Mouse (Mus musculus) liver, embryonic 14.5 days (tissue): ENCODE measurements around the gene Ociad1.

Experiments used
- CTCF ChIP-seq: IDR thresholded peaks from 2 replicates; pipeline ENCODE4 v1.5.1; 2016; ENCODE audit warnings: antibody characterized with exemption, low read depth, control low read depth
- EP300 ChIP-seq: IDR thresholded peaks from 2 replicates; pipeline ENCODE4 v1.6.1; 2016; ENCODE audit warnings: antibody characterized with exemption, low read depth

DNA sequence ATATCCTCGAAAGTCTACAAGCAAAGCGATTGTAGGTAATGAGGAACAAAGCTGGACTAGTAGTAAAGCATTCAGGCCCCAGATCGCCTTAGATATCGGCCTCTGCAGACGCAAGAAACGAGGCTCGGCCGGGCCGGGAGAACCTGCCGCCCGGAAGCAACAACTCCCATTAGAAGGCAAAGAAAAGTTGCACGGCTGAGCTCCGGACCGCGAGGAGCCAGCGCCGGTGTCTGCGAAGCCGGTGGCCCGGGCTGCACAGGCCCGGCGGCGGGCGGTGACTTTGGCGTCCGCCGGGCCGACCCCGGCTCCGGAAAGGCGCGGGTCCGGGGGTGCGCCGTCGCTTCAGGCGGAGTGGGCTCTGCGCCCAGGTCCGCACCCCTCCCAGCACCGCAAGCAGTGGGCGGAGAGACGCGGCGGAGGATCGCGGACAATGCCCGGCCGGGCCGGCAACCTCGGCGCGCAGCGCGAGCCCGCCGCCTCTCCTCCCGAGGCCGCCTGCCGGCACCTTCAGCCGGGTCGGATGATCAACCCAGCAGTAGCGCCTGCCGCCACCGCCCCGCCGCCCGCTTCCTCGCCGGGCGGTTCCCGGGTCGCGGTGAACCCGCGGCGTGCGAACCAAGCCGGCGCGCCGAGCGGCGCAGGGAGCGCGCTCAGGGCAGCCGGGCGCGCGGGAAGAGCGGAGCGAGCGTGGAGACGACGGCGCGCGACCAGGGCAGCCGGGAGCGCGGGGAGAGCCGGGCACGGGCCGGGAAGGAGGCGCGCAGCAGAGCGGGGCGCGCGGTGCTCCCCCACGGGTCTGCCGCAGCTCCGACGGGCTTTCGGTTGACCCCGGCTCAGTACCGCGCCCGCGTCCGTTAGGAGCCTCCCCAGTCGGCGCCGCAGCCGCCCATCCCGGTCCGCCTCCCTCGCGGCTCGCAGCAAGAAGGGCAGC lies 37.0 kb upstream of the Ociad1 start:
- TF ChIP-seq EP300 (no peak), CTCF (no peak)
